Mouse (Mus musculus) hindbrain, embryonic 11.5 days (tissue): ENCODE data around the gene Cdh6. TPM values are rescaled to one million over a fixed set of nuclear protein-coding genes. Genes with fewer than 3 reads are reported as not detected.

ENCODE experiments used
- ATAC-seq: fragments of 200-750 bp; cut with Nextera tagmentation; 2 replicates; pipeline ENCODE4 v1.8.0; 2017; ENCODE audit warnings: mild to moderate bottlenecking, moderate TSS enrichment, moderate library complexity; ENCODE audit not compliant: low FRiP score
- DNase-seq: peaks from one replicate; pipeline ENCODE4 v3.0.0-alpha.2; 2015; ENCODE audit warnings: low spot score
- H3K27ac ChIP-seq: fragments of 300-500 bp; sonication (generic); 2 replicates; pipeline ENCODE4 v1.5.1; 2014; ENCODE audit warnings: mild to moderate bottlenecking, low read depth, low read length
- H3K27me3 ChIP-seq: fragments of 300-500 bp; sonication (generic); 2 replicates; pipeline ENCODE4 v1.6.1; 2014; ENCODE audit warnings: mild to moderate bottlenecking, low read length, moderate library complexity, mixed read lengths; ENCODE audit not compliant: control insufficient read depth, insufficient read depth
- H3K36me3 ChIP-seq: fragments of 300-500 bp; sonication (generic); 2 replicates; pipeline ENCODE4 v1.6.1; 2014; ENCODE audit warnings: mild to moderate bottlenecking, low read length, moderate library complexity, mixed read lengths; ENCODE audit not compliant: control insufficient read depth, insufficient read depth
- H3K4me1 ChIP-seq: fragments of 300-500 bp; sonication (generic); replicated peaks from 2 replicates; pipeline ENCODE4 v1.6.1; 2014; ENCODE audit warnings: low read length, mixed read lengths; ENCODE audit not compliant: control insufficient read depth, insufficient read depth
- H3K4me2 ChIP-seq: fragments of 300-500 bp; sonication (generic); replicated peaks from 2 replicates; pipeline ENCODE4 v1.6.1; 2014; ENCODE audit warnings: mild to moderate bottlenecking, low read depth, low read length
- H3K4me3 ChIP-seq: fragments of 300-500 bp; sonication (generic); 2 replicates; pipeline ENCODE4 v1.5.1; 2014; ENCODE audit warnings: low read depth, low read length
- H3K9ac ChIP-seq: fragments of 300-500 bp; sonication (generic); 2 replicates; pipeline ENCODE4 v1.6.1; 2014; ENCODE audit warnings: low read depth, low read length
- H3K9me3 ChIP-seq: fragments of 300-500 bp; sonication (generic); 2 replicates; pipeline ENCODE4 v1.6.1; 2016; ENCODE audit warnings: low read length; ENCODE audit not compliant: control insufficient read depth
- WGBS: fragments of 180-500 bp; shearing (Covaris S2); extraction: QIAGEN DNeasy Blood & Tissue Kit; methylation state at CpG from one replicate; pipeline ENCODE4 v1.1.7; 2014; 5-methylcytosine and 5-hydroxymethylcytosine counted together
- polyA plus RNA-seq: library from polyadenylated mRNA; unstranded; fragments of >200 nt; fragmentation: Nextera tagmentation; extraction: Ambion mirVana; gene quantifications from 2 replicates; pipeline ENCODE4 v1.2.1, GENCODE M21; 2014

Gene Cdh6
- polyA plus RNA-seq, 1 experiment from 2014 or later: 12.7 TPM

GRCm38 (mm10) chr15:13172365-13173070, 957 bp downstream of the Cdh6 start:
- Histone ChIP-seq H3K9me3 (no peaks in the 10 kb centered on the region), H3K27ac (peak overlapping the region; percentile 61), H3K4me2 (peak overlapping the region; percentile 41), H3K4me3 (peak overlapping the region; percentile 40), H3K4me1 (0 out of 2 replicates have a peak, but pooled peaks cover 5% of the 10 kb centered on the region), H3K9ac (peak overlapping the region; percentile 35), H3K36me3 (no peaks in the 10 kb centered on the region), H3K27me3 (no peaks in the 10 kb centered on the region; the same call in 1 of the 2 replicates)
- DNase-seq (peak; percentile 61), ATAC-seq (peak; percentile 13; the same call in 1 of the 2 replicates)
- WGBS: under 1% methylated on average over 26 of the region's 26 CpGs

- no peak overlapping the region for H3K27ac ChIP-seq
- WGBS: 2% methylated on average over 16 of the region's 16 CpGs
- H3K4me1 ChIP-seq: 0 out of 2 replicates have a peak, but pooled peaks cover 5% of the 10 kb centered on the region
Observed at GRCm38 (mm10) chr15:13171486-13172364, 1.8 kb downstream of the Cdh6 start.

GRCm38 (mm10) chr15:13165094-13165885, 8.2 kb downstream of the Cdh6 start:
- Histone ChIP-seq H3K4me1 (no peaks in the 10 kb centered on the region), H3K27me3 (no peaks in the 10 kb centered on the region), H3K4me3 (no peak overlapping the region), H3K36me3 (no peaks in the 10 kb centered on the region), H3K9me3 (no peaks in the 10 kb centered on the region), H3K4me2 (no peak overlapping the region), H3K9ac (no peak overlapping the region), H3K27ac (no peak overlapping the region)
- ATAC-seq: no peak
- WGBS: 94% methylated on average over 13 of the region's 13 CpGs
- DNase-seq: no peak

More at GRCm38 (mm10) chr15:13171486-13172364, 1.8 kb downstream of the Cdh6 start:
- no peaks in the 10 kb centered on the region for H3K36me3 ChIP-seq
- H3K9me3 ChIP-seq: no peaks in the 10 kb centered on the region
- H3K4me2 ChIP-seq: peak overlapping the region; percentile 41
- DNase-seq: peak; percentile 41
- H3K9ac ChIP-seq: peak overlapping the region; percentile 35; the same call in 1 of the 2 replicates
- no peaks in the 10 kb centered on the region; the same call in 1 of the 2 replicates for H3K27me3 ChIP-seq
- ATAC-seq: no peak
- H3K4me3 ChIP-seq: peak overlapping the region; percentile 40

- no peak overlapping the region for H3K4me3 ChIP-seq
- H3K27ac ChIP-seq: no peak overlapping the region
- H3K9ac ChIP-seq: no peak overlapping the region
- no peaks in the 10 kb centered on the region for H3K9me3 ChIP-seq
- DNase-seq (no peak), ATAC-seq (no peak)
- no peak overlapping the region for H3K4me2 ChIP-seq
- H3K4me1 ChIP-seq: no peaks in the 10 kb centered on the region
- WGBS: 93% methylated on average over 5 of the region's 5 CpGs
- no peaks in the 10 kb centered on the region for H3K27me3 ChIP-seq
- H3K36me3 ChIP-seq: no peaks in the 10 kb centered on the region
Observed at GRCm38 (mm10) chr15:13155820-13156219, 17.7 kb downstream of the Cdh6 start.

- ATAC-seq: no peak
- H3K27me3 ChIP-seq: no peaks in the 10 kb centered on the region
- H3K4me1 ChIP-seq: no peaks in the 10 kb centered on the region
- DNase-seq: no peak
- no peak overlapping the region for H3K27ac ChIP-seq
- H3K4me2 ChIP-seq: no peak overlapping the region
- no peaks in the 10 kb centered on the region for H3K9me3 ChIP-seq
- WGBS: 88% methylated on average over 6 of the region's 6 CpGs
- H3K9ac ChIP-seq: no peak overlapping the region
- no peak overlapping the region for H3K4me3 ChIP-seq
- H3K36me3 ChIP-seq: no peaks in the 10 kb centered on the region
Observed at GRCm38 (mm10) chr15:13155418-13155817, 18.1 kb downstream of the Cdh6 start.

GRCm38 (mm10) chr15:13141983-13142382, 31.5 kb downstream of the Cdh6 start:
- no peak overlapping the region for H3K4me2 ChIP-seq
- WGBS: 90% methylated on average over 4 of the region's 4 CpGs
- no peak for ATAC-seq

GRCm38 (mm10) chr15:13139662-13140061, 33.8 kb downstream of the Cdh6 start:
- Histone ChIP-seq H3K4me3 (no peak overlapping the region), H3K9me3 (no peaks in the 10 kb centered on the region), H3K9ac (no peak overlapping the region), H3K4me2 (no peak overlapping the region), H3K36me3 (no peaks in the 10 kb centered on the region), H3K27ac (no peak overlapping the region), H3K27me3 (no peaks in the 10 kb centered on the region), H3K4me1 (no peaks in the 10 kb centered on the region)
- DNase-seq (no peak), ATAC-seq (no peak)
- 85% methylated on average over 5 of the region's 5 CpGs for WGBS

More at GRCm38 (mm10) chr15:13141983-13142382, 31.5 kb downstream of the Cdh6 start:
- H3K4me1 ChIP-seq: no peaks in the 10 kb centered on the region
- H3K4me3 ChIP-seq: no peak overlapping the region
- no peaks in the 10 kb centered on the region for H3K27me3 ChIP-seq
- DNase-seq: no peak
- H3K36me3 ChIP-seq: no peaks in the 10 kb centered on the region
- H3K27ac ChIP-seq: no peak overlapping the region
- H3K9ac ChIP-seq: no peak overlapping the region
- no peaks in the 10 kb centered on the region for H3K9me3 ChIP-seq

- no peaks in the 10 kb centered on the region for H3K36me3 ChIP-seq
- H3K9ac ChIP-seq: no peak overlapping the region
- no peaks in the 10 kb centered on the region for H3K27me3 ChIP-seq
- no peak overlapping the region for H3K4me3 ChIP-seq
- WGBS: 95% methylated on average over 6 of the region's 6 CpGs
- H3K4me2 ChIP-seq: no peak overlapping the region
- ATAC-seq (no peak), DNase-seq (no peak)
- no peak overlapping the region for H3K27ac ChIP-seq
- no peaks in the 10 kb centered on the region for H3K9me3 ChIP-seq
- H3K4me1 ChIP-seq: no peaks in the 10 kb centered on the region
Observed at GRCm38 (mm10) chr15:13137166-13137565, 36.3 kb downstream of the Cdh6 start.
